Mouse (Mus musculus) right cerebral cortex, adult 2 months (tissue): ENCODE measurements around the gene Rims4.

ENCODE experiments used
- DNase-seq, 2 experiments: peaks; one replicate each; pipeline ENCODE4 v3.0.0; 2021 to 2022; ENCODE audit warnings: low spot score in 2 of 2

Rims4 gene

GRCm38 (mm10) chr2:163871266-163871665, 47.2 kb downstream of the Rims4 start:
- DNase-seq, result no peak

DNA sequence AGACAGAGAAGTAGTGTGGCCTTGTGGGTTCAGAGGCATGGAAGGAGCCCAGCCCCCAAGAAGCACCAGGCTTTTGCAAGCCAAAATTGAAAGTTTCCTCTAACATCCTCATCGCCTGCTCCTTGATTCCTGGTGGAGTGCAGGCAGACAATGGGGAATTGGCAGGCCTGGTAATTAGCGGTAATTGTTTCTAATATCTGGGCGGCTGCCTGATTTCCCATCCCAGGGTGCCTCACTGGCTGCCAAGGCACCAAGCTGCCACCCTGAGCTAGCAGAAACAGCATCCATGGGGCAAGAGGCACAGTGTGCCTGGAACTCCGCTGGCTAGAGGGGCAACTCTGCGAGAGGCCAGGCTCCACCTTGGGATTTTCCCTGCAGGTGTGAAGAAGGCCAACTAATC, 48.7 kb downstream of the Rims4 start:
- no peak for DNase-seq

- DNase-seq, result no peak
Observed at GRCm38 (mm10) chr2:163866061-163866460, 52.4 kb downstream of the Rims4 start.

DNA sequence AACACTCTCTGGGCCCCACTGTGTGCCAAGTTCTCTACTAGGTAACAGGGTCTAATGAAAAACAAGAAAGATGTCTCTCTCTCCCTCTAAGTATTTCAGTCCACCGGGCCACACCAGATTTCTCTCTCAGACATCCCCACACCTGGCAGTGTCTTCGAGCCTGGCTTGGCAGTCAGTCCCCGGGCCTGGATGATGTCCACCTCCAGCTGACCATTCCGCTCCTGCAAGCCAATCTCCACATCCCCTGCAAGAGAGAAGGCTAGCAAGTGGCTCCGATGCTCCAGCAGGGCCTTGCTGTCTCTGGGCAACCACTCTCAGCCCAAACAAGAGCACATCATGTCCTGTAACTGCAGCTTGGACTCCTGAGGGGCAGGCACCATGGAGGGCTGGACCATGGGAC, 53.2 kb downstream of the Rims4 start:
- no peak for DNase-seq

DNA sequence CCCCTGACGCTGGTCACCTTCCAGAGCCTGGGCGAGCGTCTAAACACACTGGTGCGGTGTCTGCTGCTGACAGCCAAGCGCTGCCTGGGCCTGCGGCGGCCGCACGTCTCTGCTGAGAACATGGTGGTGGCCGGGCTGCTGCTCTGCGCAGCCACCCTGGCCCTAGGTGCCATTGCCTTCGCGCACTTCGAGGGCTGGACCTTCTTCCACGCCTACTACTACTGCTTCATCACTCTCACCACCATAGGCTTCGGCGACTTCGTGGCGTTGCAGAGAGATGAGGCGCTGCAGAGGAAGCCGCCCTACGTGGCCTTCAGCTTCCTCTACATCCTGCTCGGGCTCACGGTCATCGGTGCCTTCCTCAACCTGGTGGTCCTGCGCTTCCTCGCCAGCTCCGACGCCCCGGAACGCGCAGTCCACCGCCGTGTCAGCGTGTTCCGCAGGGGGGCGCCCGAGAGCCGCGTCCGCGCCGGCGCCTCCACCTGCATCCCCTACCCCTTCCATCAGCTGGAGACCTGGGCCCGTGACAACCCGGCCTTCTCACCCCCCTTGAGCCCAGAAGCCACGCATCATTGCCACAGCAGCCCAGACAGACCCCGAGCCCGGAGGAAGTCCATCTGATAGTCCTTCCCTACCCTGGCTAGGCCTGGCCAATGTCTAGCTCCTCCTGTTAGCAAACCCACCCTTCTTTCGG, 60.1 kb downstream of the Rims4 start:
- DNase-seq, result peak; percentile 62 to 68

DNA sequence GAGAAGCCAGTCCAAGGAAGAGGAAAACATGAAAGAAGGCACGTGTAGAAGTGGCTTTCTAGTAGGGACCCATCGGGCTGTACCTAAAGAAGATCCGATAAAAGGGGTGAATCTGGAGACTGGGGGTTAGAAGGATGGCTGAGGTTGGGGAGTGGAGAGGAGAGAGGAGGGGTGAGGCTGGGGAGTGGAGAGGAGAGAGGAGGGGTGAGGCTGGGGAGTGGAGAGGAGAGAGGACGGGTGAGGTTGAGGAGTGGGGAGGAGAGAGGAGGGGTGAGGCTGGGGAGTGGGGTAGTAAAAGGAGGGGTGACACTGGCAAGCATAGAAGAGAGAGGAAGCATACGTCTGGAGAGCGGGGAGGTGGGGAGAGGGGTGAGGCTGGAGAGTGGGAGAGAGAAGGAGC, 61.2 kb downstream of the Rims4 start:
- DNase-seq, result no peak

GRCm38 (mm10) chr2:163853461-163853901, 65.0 kb downstream of the Rims4 start, which contains the start of gene Kcnk15:
Gene Kcnk15 (plus strand): TSS chr2:163853651.
- DNase-seq, result no peak

DNA sequence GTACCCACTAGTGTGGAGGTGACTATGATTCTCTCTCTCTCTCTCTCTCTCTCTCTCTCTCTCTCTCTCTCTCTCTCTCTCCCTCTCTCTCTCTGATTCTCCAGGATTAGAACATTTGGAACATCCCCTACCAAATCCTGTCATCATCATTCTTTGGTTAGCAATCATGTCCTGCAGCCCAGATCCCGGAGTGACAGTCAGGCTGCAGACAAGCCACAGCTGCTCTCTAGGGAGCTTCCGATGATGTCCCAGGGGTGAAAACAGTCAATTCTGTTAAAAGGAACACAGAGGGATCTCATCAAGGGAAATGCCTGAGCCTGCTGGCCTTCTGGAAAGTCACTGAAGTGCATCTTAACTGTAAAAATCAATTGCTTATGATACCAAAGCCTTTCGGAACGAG, 76.4 kb downstream of the Rims4 start:
- no peak for DNase-seq

DNA sequence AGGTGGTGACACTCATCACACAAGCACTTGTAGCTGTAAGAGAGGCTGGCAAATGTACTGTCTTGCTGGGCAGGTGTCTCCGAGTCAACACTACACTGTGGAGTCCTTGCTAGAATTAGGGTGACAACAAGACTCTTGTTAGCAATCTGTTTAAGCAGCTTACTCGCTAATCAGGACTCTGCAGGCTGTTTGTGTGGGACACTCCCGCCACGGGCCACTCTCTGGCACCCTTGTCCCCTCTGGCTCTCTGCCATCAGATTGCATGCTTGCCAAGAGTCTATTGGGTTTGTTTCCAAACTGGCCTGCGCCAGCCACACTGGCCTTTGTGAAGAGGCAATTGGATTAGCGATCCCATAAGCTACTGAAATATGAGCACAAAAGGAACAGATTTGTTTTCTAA, 79.0 kb downstream of the Rims4 start:
- peak; percentile 28 to 42 for DNase-seq

GRCm38 (mm10) chr2:163838043-163838442, 80.4 kb downstream of the Rims4 start:
- peak; percentile 89 to 90 for DNase-seq

GRCm38 (mm10) chr2:163831163-163831562, 87.3 kb downstream of the Rims4 start:
- DNase-seq, result no peak

DNA sequence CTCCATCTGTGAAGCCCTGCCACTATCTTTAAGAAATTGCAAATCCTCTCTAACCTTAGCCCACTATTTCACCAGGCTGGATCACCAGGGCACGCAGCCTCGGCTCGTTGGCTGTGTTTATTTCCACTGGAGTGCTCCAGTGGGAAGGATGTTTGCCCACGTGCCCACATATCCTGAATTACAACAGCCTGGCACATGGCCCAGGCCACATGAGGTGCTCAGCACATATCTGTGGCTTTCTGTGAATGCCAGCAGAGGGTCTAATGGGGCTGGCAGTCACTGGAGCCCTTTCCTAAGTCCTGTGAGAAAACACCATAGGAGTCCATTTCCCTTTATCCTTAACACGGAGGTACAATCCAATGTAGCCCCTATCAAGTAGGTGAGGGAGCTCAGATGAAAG, 92.0 kb downstream of the Rims4 start:
- no peak for DNase-seq

GRCm38 (mm10) chr2:163825861-163826260, 92.6 kb downstream of the Rims4 start:
- no peak for DNase-seq

- DNase-seq, result no peak
Observed at GRCm38 (mm10) chr2:163823771-163824170, 94.7 kb downstream of the Rims4 start.

DNA sequence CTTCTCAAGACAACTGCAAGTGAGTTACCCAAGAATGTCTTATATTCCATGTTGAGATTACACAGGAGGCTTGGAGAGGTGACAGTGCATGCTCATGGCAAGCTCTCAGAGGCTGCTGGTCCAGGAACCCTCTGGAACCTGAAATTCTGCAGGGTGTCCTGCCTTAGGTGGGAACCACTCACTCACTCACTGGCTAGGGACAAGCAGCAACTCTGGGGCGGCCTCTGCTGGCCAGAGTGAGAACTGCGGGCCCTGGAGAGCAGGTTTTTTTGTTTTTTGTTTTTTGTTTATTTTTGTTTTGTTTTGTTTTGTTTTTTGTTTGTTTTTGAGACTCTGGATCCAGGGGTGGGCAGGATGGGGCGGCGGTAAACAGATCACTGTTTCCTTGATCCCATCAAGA, 95.2 kb downstream of the Rims4 start:
- peak; percentile 50 to 54 for DNase-seq

DNA sequence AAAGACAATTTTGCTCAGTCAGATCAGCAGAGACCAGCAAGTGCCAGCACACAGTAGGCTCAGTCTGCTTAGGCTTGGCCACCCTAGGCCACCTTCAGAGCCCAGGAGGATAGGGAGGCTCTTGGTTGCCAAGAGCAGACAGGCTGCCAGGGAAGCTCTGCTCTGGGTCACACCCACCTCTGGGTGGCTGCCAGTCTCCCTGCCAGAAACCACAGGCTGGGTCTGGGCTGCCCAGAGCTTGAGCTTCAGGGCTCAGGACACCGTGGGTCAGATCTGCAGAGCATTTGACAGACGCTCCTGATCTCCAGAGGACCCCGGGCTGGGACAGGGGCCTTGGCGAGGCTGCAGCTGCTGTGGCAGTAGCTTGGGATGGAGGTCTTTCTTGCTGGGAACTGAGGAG, 97.9 kb downstream of the Rims4 start, which contains the start of gene Ccn5:
Ccn5 (plus strand) TSS at position 255 of the 400 bp plus-strand sequence.
- no peak for DNase-seq

DNA sequence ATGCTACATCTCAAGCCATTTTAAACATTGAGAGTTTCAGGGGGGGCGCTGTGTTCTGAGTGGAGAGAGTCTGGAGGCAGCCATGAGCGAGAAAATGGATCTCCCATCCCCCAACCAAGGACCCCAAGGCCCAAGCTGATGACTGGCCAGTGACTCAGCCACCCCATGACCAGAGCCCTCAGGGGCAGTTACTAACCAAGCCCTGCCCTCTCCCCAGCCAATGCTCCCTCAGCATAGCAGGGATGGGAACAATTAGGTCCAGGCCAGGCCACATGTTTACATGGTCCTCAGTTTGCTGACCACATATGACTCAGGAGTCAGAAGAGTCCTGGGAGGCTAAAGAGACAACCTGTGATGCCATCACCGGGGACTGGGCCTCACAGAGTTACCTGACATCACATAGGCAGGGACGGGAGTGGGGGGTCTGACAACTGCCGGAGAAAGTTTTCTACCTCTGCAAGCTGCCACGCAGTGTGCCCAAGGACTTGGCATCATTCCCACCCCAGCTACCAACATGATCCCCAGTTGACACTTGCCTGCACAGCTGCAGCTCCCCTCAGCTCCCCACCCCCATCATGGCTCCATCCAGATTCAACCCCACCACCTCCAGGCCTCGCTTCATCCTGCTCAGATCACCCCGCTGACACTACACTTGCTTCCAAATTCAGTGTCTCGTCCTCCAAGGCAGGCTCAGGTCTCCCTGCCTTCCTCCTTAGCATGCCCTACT, 103.6 kb downstream of the Rims4 start:
- no peak for DNase-seq

- no peak for DNase-seq
Observed at GRCm38 (mm10) chr2:163813077-163813476, 105.4 kb downstream of the Rims4 start.
